Mouse (Mus musculus) embryonic facial prominence, embryonic 14.5 days (tissue): ENCODE results near the gene Nrip2. TPM values are rescaled to one million over a fixed set of nuclear protein-coding genes. Genes with fewer than 3 reads are reported as not detected.

Source experiments
- ATAC-seq: fragments of 200-750 bp; cut with Nextera tagmentation; 2 replicates; pipeline ENCODE4 v1.8.0; 2017; ENCODE audit warnings: low read depth, moderate number of reproducible peaks, moderate TSS enrichment
- DNase-seq: peaks from one replicate; pipeline ENCODE4 v3.0.0-alpha.2; 2015; ENCODE audit warnings: low spot score
- H3K27ac ChIP-seq: fragments of 300-500 bp; sonication (generic); replicated peaks from 2 replicates; pipeline ENCODE4 v1.5.1; 2014; ENCODE audit warnings: low read depth, mild to moderate bottlenecking, low read length, moderate library complexity
- H3K27me3 ChIP-seq: fragments of 300-500 bp; sonication (generic); replicated peaks from 2 replicates; pipeline ENCODE4 v1.6.1; 2014; ENCODE audit warnings: low read length; ENCODE audit not compliant: control insufficient read depth, insufficient read depth
- H3K36me3 ChIP-seq: fragments of 300-500 bp; sonication (generic); 2 replicates; pipeline ENCODE4 v1.6.1; 2014; ENCODE audit warnings: low read length, mixed read lengths; ENCODE audit not compliant: control insufficient read depth, insufficient read depth
- H3K4me1 ChIP-seq: fragments of 300-500 bp; sonication (generic); 2 replicates; pipeline ENCODE4 v1.6.1; 2014; ENCODE audit warnings: antibody characterized with exemption, low read length; ENCODE audit not compliant: control insufficient read depth, insufficient read depth
- H3K4me2 ChIP-seq: fragments of 300-500 bp; sonication (generic); 2 replicates; pipeline ENCODE4 v1.6.1; 2014; ENCODE audit warnings: low read depth, mild to moderate bottlenecking, low read length, moderate library complexity, mixed read lengths
- H3K4me3 ChIP-seq: fragments of 300-500 bp; sonication (generic); 2 replicates; pipeline ENCODE4 v1.5.1; 2014; ENCODE audit warnings: low read depth, mild to moderate bottlenecking, low read length
- H3K9ac ChIP-seq: fragments of 300-500 bp; sonication (generic); 2 replicates; pipeline ENCODE4 v1.6.1; 2014; ENCODE audit warnings: low read depth, mild to moderate bottlenecking, low read length, moderate library complexity, mixed read lengths
- H3K9me3 ChIP-seq: fragments of 300-500 bp; sonication (generic); 2 replicates; pipeline ENCODE4 v1.6.1; 2016; ENCODE audit warnings: low read length; ENCODE audit not compliant: control insufficient read depth
- WGBS: fragments of 180-500 bp; shearing (Covaris S2); extraction: QIAGEN DNeasy Blood & Tissue Kit; methylation state at CpG from one replicate; pipeline ENCODE4 v1.1.7; 2014; 5-methylcytosine and 5-hydroxymethylcytosine counted together
- polyA plus RNA-seq: library from polyadenylated mRNA; unstranded; fragments of >200 nt; fragmentation: Nextera tagmentation; extraction: Ambion mirVana; gene quantifications from 2 replicates; pipeline ENCODE4 v1.2.1, GENCODE M21; 2014

Nrip2 gene
- polyA plus RNA-seq, 1 experiment from 2014 or later = 7.2 TPM

GRCm38 (mm10) chr6:128408544-128409125 lies 9.5 kb downstream of the Nrip2 start:
- H3K9me3 ChIP-seq = no peaks in the 10 kb centered on the region
- no peak overlapping the region for H3K4me3 ChIP-seq
- no peak for DNase-seq
- ATAC-seq = no peak
- H3K4me1 ChIP-seq = no peaks in the 10 kb centered on the region
- H3K27me3 ChIP-seq = no peaks in the 10 kb centered on the region
- H3K27ac ChIP-seq = no peak overlapping the region
- H3K36me3 ChIP-seq = peaks cover 67% of the 10 kb centered on the region
- H3K9ac ChIP-seq = no peak overlapping the region
- WGBS = 83% methylated on average over 7 of the region's 7 CpGs
- no peak overlapping the region for H3K4me2 ChIP-seq

GRCm38 (mm10) chr6:128410305-128410704 lies 11.2 kb downstream of the Nrip2 start:
- WGBS = 94% methylated on average over 13 of the region's 13 CpGs
- Histone ChIP-seq H3K27me3 (no peaks in the 10 kb centered on the region), H3K9me3 (no peaks in the 10 kb centered on the region), H3K4me3 (no peak overlapping the region), H3K36me3 (peaks cover 72% of the 10 kb centered on the region), H3K4me1 (no peaks in the 10 kb centered on the region), H3K4me2 (no peak overlapping the region), H3K9ac (no peak overlapping the region), H3K27ac (no peak overlapping the region)
- ATAC-seq = no peak
- no peak for DNase-seq

- Histone ChIP-seq H3K4me2 (no peak overlapping the region), H3K27me3 (no peaks in the 10 kb centered on the region), H3K4me1 (no peaks in the 10 kb centered on the region), H3K4me3 (no peak overlapping the region), H3K9me3 (no peaks in the 10 kb centered on the region), H3K36me3 (peaks cover 75% of the 10 kb centered on the region), H3K9ac (no peak overlapping the region), H3K27ac (no peak overlapping the region)
- ATAC-seq (peak; percentile 26; the same call in 1 of the 2 replicates), DNase-seq (peak; percentile 48)
- 15% methylated on average over 3 of the region's 3 CpGs for WGBS
Observed at GRCm38 (mm10) chr6:128411115-128411514, 12.0 kb downstream of the Nrip2 start.

DNA sequence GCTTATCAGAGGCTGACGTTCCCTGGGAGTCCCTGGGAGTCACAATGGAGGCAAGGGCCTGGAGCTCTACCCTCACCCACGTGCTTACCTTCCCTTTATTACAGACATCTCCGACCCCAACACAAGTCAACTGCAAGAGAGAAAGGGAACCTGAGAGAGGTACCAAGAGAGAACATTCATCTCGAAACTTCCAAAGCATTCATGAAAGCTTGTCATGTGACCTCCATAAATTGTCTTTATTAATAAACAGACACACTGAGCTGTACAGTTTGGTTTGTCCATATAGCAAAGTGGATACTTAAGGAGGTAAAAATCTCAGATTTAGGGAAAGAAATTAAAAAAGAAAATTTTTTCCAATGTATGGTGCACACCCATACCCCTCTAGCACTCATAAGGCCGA lies 17.1 kb downstream of the Nrip2 start:
- Histone ChIP-seq H3K27ac (no peak overlapping the region), H3K9me3 (no peaks in the 10 kb centered on the region), H3K27me3 (no peaks in the 10 kb centered on the region), H3K9ac (no peak overlapping the region), H3K36me3 (peaks cover 32% of the 10 kb centered on the region), H3K4me2 (no peak overlapping the region), H3K4me1 (no peaks in the 10 kb centered on the region), H3K4me3 (no peak overlapping the region)
- DNase-seq (no peak), ATAC-seq (no peak)
- WGBS = 87% methylated on average over 5 of the region's 5 CpGs

GRCm38 (mm10) chr6:128418076-128418475 lies 19.0 kb downstream of the Nrip2 start:
- DNase-seq (no peak), ATAC-seq (no peak)
- no peaks in the 10 kb centered on the region for H3K9me3 ChIP-seq
- H3K4me1 ChIP-seq = no peaks in the 10 kb centered on the region
- H3K27me3 ChIP-seq = no peaks in the 10 kb centered on the region
- H3K27ac ChIP-seq = no peak overlapping the region
- H3K4me2 ChIP-seq = no peak overlapping the region
- peaks cover 13% of the 10 kb centered on the region for H3K36me3 ChIP-seq
- H3K9ac ChIP-seq = no peak overlapping the region
- H3K4me3 ChIP-seq = no peak overlapping the region
- WGBS = 95% methylated on average over 1 of the region's 1 CpGs

DNA sequence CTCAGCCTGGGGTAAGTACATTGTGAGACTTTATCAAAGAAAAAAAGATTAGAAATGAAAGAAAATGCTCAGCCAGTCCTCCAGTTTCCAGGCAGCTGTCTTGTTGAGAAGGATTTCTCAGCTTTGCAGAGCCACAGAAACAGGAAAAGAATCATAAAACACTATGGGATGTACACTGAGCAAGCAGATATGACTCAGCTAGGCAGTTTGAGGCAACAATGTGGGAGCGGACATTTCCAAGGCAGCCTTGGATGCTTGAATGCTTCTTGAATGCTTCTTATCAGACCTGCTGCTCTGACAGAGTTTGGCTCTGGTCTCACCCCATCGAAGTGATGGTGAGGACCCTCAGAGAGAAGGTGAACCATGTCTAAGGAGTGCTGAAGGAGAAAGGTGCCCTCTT lies 21.9 kb downstream of the Nrip2 start:
- ATAC-seq (no peak), DNase-seq (no peak)
- no peak overlapping the region for H3K27ac ChIP-seq
- 0 out of 2 replicates have a peak, but pooled peaks cover under 1% of the 10 kb centered on the region for H3K36me3 ChIP-seq
- no peak overlapping the region for H3K9ac ChIP-seq
- H3K4me3 ChIP-seq = no peak overlapping the region
- WGBS = 94% methylated on average over 2 of the region's 2 CpGs
- peaks cover 5% of the 10 kb centered on the region; the same call in 1 of the 2 replicates for H3K4me1 ChIP-seq
- no peak overlapping the region for H3K4me2 ChIP-seq
- no peaks in the 10 kb centered on the region for H3K27me3 ChIP-seq
- no peaks in the 10 kb centered on the region for H3K9me3 ChIP-seq

GRCm38 (mm10) chr6:128421480-128421879 lies 22.4 kb downstream of the Nrip2 start:
- Histone ChIP-seq H3K4me3 (no peak overlapping the region), H3K9ac (no peak overlapping the region), H3K36me3 (no peaks in the 10 kb centered on the region), H3K27me3 (no peaks in the 10 kb centered on the region), H3K9me3 (no peaks in the 10 kb centered on the region), H3K4me1 (peaks cover 5% of the 10 kb centered on the region; the same call in 1 of the 2 replicates), H3K27ac (no peak overlapping the region), H3K4me2 (no peak overlapping the region)
- ATAC-seq = no peak
- no peak for DNase-seq
- 92% methylated on average over 3 of the region's 3 CpGs for WGBS

DNA sequence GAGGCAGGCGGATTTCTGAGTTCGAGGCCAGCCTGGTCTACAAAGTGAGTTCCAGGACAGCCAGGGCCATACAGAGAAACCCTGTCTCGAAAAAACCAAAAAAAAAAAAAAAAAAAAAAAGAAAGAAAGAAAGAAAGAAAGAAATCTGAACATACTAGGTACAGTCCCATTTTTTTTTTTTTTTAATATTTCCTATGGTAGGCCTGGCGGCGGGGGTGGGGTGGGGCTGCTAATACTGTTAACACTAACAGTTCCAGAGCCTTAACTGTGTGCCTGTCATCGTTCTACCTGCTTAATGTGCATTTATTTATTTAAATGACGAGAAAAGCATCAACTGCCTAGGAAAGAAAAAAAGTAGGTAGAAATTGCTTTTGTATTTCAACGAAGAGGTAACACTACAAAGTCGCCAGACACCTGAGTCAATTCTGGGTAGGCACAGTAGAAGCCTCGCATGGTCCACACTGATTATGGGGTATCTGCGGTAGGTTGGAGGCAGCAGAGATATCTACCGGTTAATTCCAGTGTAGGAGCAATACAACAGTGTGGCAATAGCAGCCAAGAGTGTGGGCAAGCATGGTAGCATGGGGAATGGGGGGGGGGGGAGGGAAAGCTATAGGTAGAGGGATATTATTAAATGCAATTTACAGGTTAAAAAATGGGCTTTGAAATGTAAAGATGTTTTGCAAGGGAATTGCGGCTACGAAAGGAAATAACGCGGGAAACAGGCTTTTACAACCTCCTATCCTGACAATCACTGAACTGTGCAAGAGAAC lies 24.6 kb downstream of the Nrip2 start:
- Histone ChIP-seq H3K9ac (peak overlapping the region; percentile 78), H3K9me3 (no peaks in the 10 kb centered on the region), H3K4me3 (peak overlapping the region; percentile 71), H3K27ac (peak overlapping the region; percentile 95), H3K4me2 (peak overlapping the region; percentile 74), H3K27me3 (no peaks in the 10 kb centered on the region), H3K36me3 (peaks cover 12% of the 10 kb centered on the region), H3K4me1 (peaks cover 5% of the 10 kb centered on the region; the same call in 1 of the 2 replicates)
- 47% methylated on average over 15 of the region's 16 CpGs for WGBS
- no peak for ATAC-seq
- no peak for DNase-seq
